Mouse (Mus musculus): Measurements from ENCODE around the gene 2010300C02Rik.

DNA sequence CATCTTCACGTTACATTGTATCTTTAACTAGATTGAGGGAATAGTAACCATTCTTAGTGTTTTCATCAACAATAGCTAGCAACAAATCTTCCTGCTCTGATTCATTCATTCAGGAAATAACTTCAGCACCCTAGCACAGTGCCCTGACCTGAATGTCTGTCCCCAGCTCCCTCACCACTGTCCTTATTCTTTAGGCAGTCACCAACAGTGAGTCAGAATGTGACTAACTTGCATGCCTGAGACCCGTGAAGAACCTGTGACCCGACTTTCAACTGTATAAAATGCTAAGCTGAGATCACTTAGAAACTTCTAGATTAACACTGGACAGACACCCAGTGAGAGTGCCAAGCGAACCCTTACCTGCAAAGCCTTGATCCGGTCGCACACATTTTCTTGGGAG lies 88.4 kb downstream of the 2010300C02Rik start:
- TF ChIP-seq CTCF (IDR thresholded peaks at IDR 0.05; ENCODE audit: low read depth, low read length): no peak
- no peak for TF ChIP-seq POLR2A (IDR thresholded peaks at IDR 0.05; ENCODE audit: extremely low read depth, insufficient read depth, low read length)

All from liver, adult 2 months (tissue).